ENCODE assay signal across 8 mouse cellular contexts in genomic region chr2:168954835-168955716, GRCm38 (mm10). TPM values are rescaled to one million over a fixed set of nuclear protein-coding genes. Genes with fewer than 3 reads are reported as not detected.
A peak's percentile ranks its signal among the peaks of the same experiment; 100 is the strongest.
DNase-seq lines count a peak whose midpoint lies in the region; ATAC-seq and TF ChIP-seq lines count a peak whose summit lies in the region.

TSS of gene Zfp64 (minus strand) at chr2:168955587.

- peak within 1 kb of the TSS; percentile 94 for H3K4me2 ChIP-seq in forebrain, embryonic 16.5 days (ENCODE audit: low read length)
- peak within 1 kb of the TSS; percentile 90 for H3K4me2 ChIP-seq in lung, embryonic 14.5 days

- peak; percentile 91 for DNase-seq in ES-CJ7 (ENCODE audit: low read depth, low spot score)
- DNase-seq in cerebellum, adult 11-12 months = peak; percentile 81
- DNase-seq in heart, postnatal 36 days = peak; percentile 81 to 90
- peak; percentile 76 to 77 for DNase-seq in layer of hippocampus, adult 2 months (ENCODE audit: low spot score in 2 of 2)
- peak; percentile 89 for DNase-seq in lung, embryonic 14.5 days
- DNase-seq in thymus, adult 2 months = peak; percentile 92

- H3K4me1 ChIP-seq in forebrain, embryonic 16.5 days (replicated peaks; ENCODE audit: control insufficient read depth, insufficient read depth, low read length) = peaks cover 17% of the 10 kb centered on the region
- peaks cover 7% of the 10 kb centered on the region; the same call in 1 of the 2 replicates for H3K4me1 ChIP-seq in lung, embryonic 14.5 days (ENCODE audit: insufficient read depth)
- peaks cover 14% of the 10 kb centered on the region for H3K4me1 ChIP-seq in olfactory bulb, adult 2 months (ENCODE audit: control insufficient read depth, insufficient read depth, low read length)
- H3K4me1 ChIP-seq in thymus, adult 2 months (replicated peaks; ENCODE audit: control insufficient read depth, insufficient read depth, low read length) = peaks cover 18% of the 10 kb centered on the region

- ATAC-seq in forebrain, embryonic 16.5 days = peak; percentile 93
- peak; percentile 92 for ATAC-seq in lung, embryonic 14.5 days (ENCODE audit: insufficient read depth)

- peak within 1 kb of the TSS; percentile 93 for H3K9ac ChIP-seq in forebrain, embryonic 16.5 days (replicated peaks; ENCODE audit: low read depth, low read length)
- peak within 1 kb of the TSS; percentile 94 for H3K9ac ChIP-seq in lung, embryonic 14.5 days

- peak; percentile 82 for TF ChIP-seq CTCF in layer of hippocampus, adult 2 months (conservative IDR thresholded peaks at IDR 0.05)
- TF ChIP-seq CTCF in lung, embryonic 14.5 days (IDR thresholded peaks at IDR 0.05; ENCODE audit: low read depth) = peak; percentile 79
- peak; percentile 49 for TF ChIP-seq CTCF in olfactory bulb, adult 2 months (IDR thresholded peaks at IDR 0.05; ENCODE audit: insufficient read depth, low read depth, low read length)
- peak; percentile 58; the same call in 1 of the 2 replicates for TF ChIP-seq CTCF in thymus, adult 2 months (IDR thresholded peaks at IDR 0.05; ENCODE audit: borderline replicate concordance, control insufficient read depth, extremely low read depth, insufficient read depth, low read length, poor library complexity)

- peak within 1 kb of the TSS; percentile 83 for H3K4me3 ChIP-seq in forebrain, embryonic 16.5 days (replicated peaks; ENCODE audit: low read length)
- H3K4me3 ChIP-seq in layer of hippocampus, adult 2 months = peak within 1 kb of the TSS; percentile 87
- H3K4me3 ChIP-seq in lung, embryonic 14.5 days (ENCODE audit: low read depth, low read length) = peak within 1 kb of the TSS; percentile 85
- H3K4me3 ChIP-seq in olfactory bulb, adult 2 months (ENCODE audit: insufficient read depth, low read depth, low read length) = peak within 1 kb of the TSS; percentile 56
- peak within 1 kb of the TSS; percentile 67 for H3K4me3 ChIP-seq in thymus, adult 2 months (ENCODE audit: control insufficient read depth, insufficient read depth, low read length)

- no peaks in the 10 kb centered on the region for H3K27me3 ChIP-seq in forebrain, embryonic 16.5 days (replicated peaks; ENCODE audit: control insufficient read depth, insufficient read depth, low read length)
- H3K27me3 ChIP-seq in lung, embryonic 14.5 days (ENCODE audit: insufficient read depth, low read length) = no peaks in the 10 kb centered on the region
- H3K27me3 ChIP-seq in thymus, adult 2 months (ENCODE audit: control insufficient read depth, insufficient read depth, low read length) = no peaks in the 10 kb centered on the region

- no peaks in the 10 kb centered on the region for H3K9me3 ChIP-seq in forebrain, embryonic 16.5 days (ENCODE audit: control insufficient read depth, low read length)
- H3K9me3 ChIP-seq in lung, embryonic 14.5 days (ENCODE audit: low read depth, low read length) = no peaks in the 10 kb centered on the region

- intact Hi-C loops in heart, postnatal 36 days (cut with DNase I) = no loop called here

- no peaks in the 10 kb centered on the region for H3K36me3 ChIP-seq in forebrain, embryonic 16.5 days (ENCODE audit: control insufficient read depth, insufficient read depth)
- H3K36me3 ChIP-seq in lung, embryonic 14.5 days (ENCODE audit: insufficient read depth) = peaks cover 21% of the 10 kb centered on the region
- peaks cover 9% of the 10 kb centered on the region for H3K36me3 ChIP-seq in thymus, adult 2 months (ENCODE audit: control insufficient read depth, insufficient read depth, low read length)

- WGBS in forebrain, embryonic 16.5 days = 0% methylated on average over 51 of the region's 52 CpGs
- WGBS in lung, embryonic 14.5 days = under 1% methylated on average over 52 of the region's 52 CpGs
- WGBS in olfactory bulb, adult 2 months = under 1% methylated on average over 52 of the region's 52 CpGs
- under 1% methylated on average over 52 of the region's 52 CpGs for WGBS in thymus, adult 2 months

- H3K27ac ChIP-seq in forebrain, embryonic 16.5 days (ENCODE audit: low read length) = peak within 1 kb of the TSS; percentile 83
- H3K27ac ChIP-seq in layer of hippocampus, adult 2 months = peak within 1 kb of the TSS; percentile 98
- peak within 1 kb of the TSS; percentile 66 for H3K27ac ChIP-seq in lung, embryonic 14.5 days (ENCODE audit: low read depth)
- H3K27ac ChIP-seq in olfactory bulb, adult 2 months (ENCODE audit: insufficient read depth, low read depth, low read length) = peak within 1 kb of the TSS; percentile 65
- H3K27ac ChIP-seq in thymus, adult 2 months (ENCODE audit: control insufficient read depth, insufficient read depth, low read length) = peak within 1 kb of the TSS; percentile 46

- TF ChIP-seq POLR2A in olfactory bulb, adult 2 months (IDR thresholded peaks at IDR 0.05; ENCODE audit: insufficient read depth, low read depth, low read length) = peak; percentile 81
- TF ChIP-seq POLR2A in thymus, adult 2 months (IDR thresholded peaks at IDR 0.05; ENCODE audit: control insufficient read depth, extremely low read depth, insufficient read depth, low read length, poor library complexity) = peak; percentile 64; the same call in 1 of the 2 replicates

RNA-seq across cellular contexts. Expression of gene Zfp64, which starts in this region (rescaled TPM):
- 32.7 and 33.3 TPM in 2 replicates for polyA plus RNA-seq in forebrain, embryonic 16.5 days (2015; fragmentation: Nextera tagmentation; extraction: Ambion mirVana)
- 1 to 10 TPM; 6.9 to 8.4 TPM for total RNA-seq in heart, postnatal 36 days (2021)
- total RNA-seq in layer of hippocampus, adult 2 months (2021) = 10 to 100 TPM; 17.0 to 17.6 TPM
- 31.9 and 32.4 TPM in 2 replicates for polyA plus RNA-seq in lung, embryonic 14.5 days (2014; fragmentation: Nextera tagmentation; extraction: Ambion mirVana)
- not detected in 2 replicates for polyA plus RNA-seq in olfactory bulb, adult 2 months (2012; ENCODE audit: insufficient read depth, insufficient read length, low replicate concordance, missing spikeins)
- polyA plus RNA-seq in thymus, adult 2 months (2012; rRNA removed) = 63.1 and 71.5 TPM in 2 replicates

Comparison
In these comparisons a context has a peak if more than half of its experiments do, and no peak if none do; other contexts are left out.
1. Peak in every context shown above with its lines: DNase-seq, ATAC-seq, H3K4me3 ChIP-seq and H3K27ac ChIP-seq.
2. RNA of gene Zfp64 (polyA plus RNA-seq): 63.1 to 71.5 TPM in thymus, adult 2 months, 32.7 to 33.3 TPM in forebrain, embryonic 16.5 days and 31.9 to 32.4 TPM in lung, embryonic 14.5 days; not detected in olfactory bulb, adult 2 months; every median in the first group is over 10 times any median in the second.
3. H3K27ac ChIP-seq: peak in every context shown above with its lines; median percentile 98 in layer of hippocampus, adult 2 months; 83 in forebrain, embryonic 16.5 days; 66 in lung, embryonic 14.5 days; 65 in olfactory bulb, adult 2 months; 46 in thymus, adult 2 months.